Mouse (Mus musculus) thymus, adult 2 months (tissue): ENCODE data around the gene Cntnap2. TPM values are rescaled to one million over a fixed set of nuclear protein-coding genes. Genes with fewer than 3 reads are reported as not detected.

ENCODE experiments used
- DNase-seq: peaks from one replicate; pipeline ENCODE4 v3.0.0; 2021
- H3K27ac ChIP-seq: fragments of 200-500 bp; 2 replicates; pipeline ENCODE4 v1.5.1; 2012; ENCODE audit warnings: low read length, control low read depth; ENCODE audit not compliant: control insufficient read depth, insufficient read depth
- H3K27me3 ChIP-seq: fragments of 200-500 bp; 2 replicates; pipeline ENCODE4 v1.6.1; 2012; ENCODE audit warnings: mild to moderate bottlenecking, low read length, moderate library complexity, mixed read lengths; ENCODE audit not compliant: control insufficient read depth, insufficient read depth
- H3K36me3 ChIP-seq: fragments of 200-500 bp; 2 replicates; pipeline ENCODE4 v1.6.1; 2012; ENCODE audit warnings: mild to moderate bottlenecking, low read length, moderate library complexity; ENCODE audit not compliant: control insufficient read depth, insufficient read depth
- H3K4me1 ChIP-seq: fragments of 200-500 bp; replicated peaks from 2 replicates; pipeline ENCODE4 v1.6.1; 2012; ENCODE audit warnings: low read length; ENCODE audit not compliant: control insufficient read depth, insufficient read depth
- H3K4me3 ChIP-seq: fragments of 200-500 bp; 2 replicates; pipeline ENCODE4 v1.5.1; 2012; ENCODE audit warnings: mild to moderate bottlenecking, low read length, control low read depth, moderate library complexity; ENCODE audit not compliant: control insufficient read depth, insufficient read depth
- CTCF ChIP-seq: fragments of 200-500 bp; IDR thresholded peaks from 2 replicates; pipeline ENCODE4 v1.5.1; 2012; ENCODE audit warnings: mild to moderate bottlenecking, control low read depth, low read length, moderate library complexity, borderline replicate concordance; ENCODE audit not compliant: control insufficient read depth, poor library complexity, insufficient read depth; ENCODE audit errors: extremely low read depth
- POLR2A ChIP-seq: fragments of 200-500 bp; IDR thresholded peaks from 2 replicates; pipeline ENCODE4 v1.6.1; 2012; ENCODE audit warnings: mild to moderate bottlenecking, low read length, control low read depth, moderate library complexity; ENCODE audit not compliant: control insufficient read depth, poor library complexity, insufficient read depth; ENCODE audit errors: extremely low read depth
- WGBS: fragments of 180-500 bp; shearing (Covaris S2); methylation state at CpG from one replicate; pipeline ENCODE4 v1.1.7; 2018; 5-methylcytosine and 5-hydroxymethylcytosine counted together
- polyA plus RNA-seq: library from polyadenylated mRNA; depleted of rRNA; stranded (reverse); fragments of >200 nt; gene quantifications from 2 replicates; pipeline ENCODE4 v1.2.3, GENCODE M21; 2012

Gene Cntnap2
- polyA plus RNA-seq, 1 experiment: 1.0 TPM

- TF ChIP-seq POLR2A (no peak), CTCF (no peak)
- no peak for DNase-seq
- H3K27me3 ChIP-seq: no peaks in the 10 kb centered on the region
- H3K4me3 ChIP-seq: no peak overlapping the region
- no peaks in the 10 kb centered on the region for H3K4me1 ChIP-seq
- WGBS: 91% methylated on average over 4 of the region's 4 CpGs
- no peak overlapping the region for H3K27ac ChIP-seq
- no peaks in the 10 kb centered on the region for H3K36me3 ChIP-seq
These were observed 2278.1 kb downstream of the Cntnap2 start for GRCm38 (mm10) chr6:47337300-47337699.

- no peaks in the 10 kb centered on the region for H3K27me3 ChIP-seq
- WGBS: 85% methylated on average over 6 of the region's 6 CpGs
- DNase-seq: no peak
- H3K27ac ChIP-seq: no peak overlapping the region
- H3K4me1 ChIP-seq: no peaks in the 10 kb centered on the region
- H3K4me3 ChIP-seq: no peak overlapping the region
- TF ChIP-seq POLR2A (no peak), CTCF (no peak)
- H3K36me3 ChIP-seq: no peaks in the 10 kb centered on the region
These were observed 2279.0 kb downstream of the Cntnap2 start for GRCm38 (mm10) chr6:47338113-47338512.

GRCm38 (mm10) chr6:47340813-47341502 lies 2281.8 kb downstream of the Cntnap2 start:
- 94% methylated on average over 4 of the region's 4 CpGs for WGBS
- no peak for TF ChIP-seq CTCF
- no peak for TF ChIP-seq POLR2A
- Histone ChIP-seq H3K4me1 (no peaks in the 10 kb centered on the region), H3K27ac (no peak overlapping the region), H3K4me3 (no peak overlapping the region), H3K36me3 (no peaks in the 10 kb centered on the region), H3K27me3 (no peaks in the 10 kb centered on the region)
- no peak for DNase-seq

GRCm38 (mm10) chr6:47341503-47341884 lies 2282.3 kb downstream of the Cntnap2 start:
- TF ChIP-seq CTCF: no peak
- no peak for TF ChIP-seq POLR2A
- no peaks in the 10 kb centered on the region for H3K36me3 ChIP-seq
- no peak overlapping the region for H3K4me3 ChIP-seq
- no peaks in the 10 kb centered on the region for H3K27me3 ChIP-seq
- H3K4me1 ChIP-seq: no peaks in the 10 kb centered on the region
- 75% methylated on average over 6 of the region's 6 CpGs for WGBS
- no peak for DNase-seq
- H3K27ac ChIP-seq: no peak overlapping the region

- WGBS: 100% methylated on average over 1 of the region's 1 CpGs
- H3K27me3 ChIP-seq: no peaks in the 10 kb centered on the region
- no peak overlapping the region for H3K27ac ChIP-seq
- H3K4me1 ChIP-seq: no peaks in the 10 kb centered on the region
- no peaks in the 10 kb centered on the region for H3K36me3 ChIP-seq
- DNase-seq: no peak
- TF ChIP-seq POLR2A (no peak), CTCF (no peak)
- H3K4me3 ChIP-seq: no peak overlapping the region
These were observed 2284.1 kb downstream of the Cntnap2 start for GRCm38 (mm10) chr6:47343245-47343644.

GRCm38 (mm10) chr6:47344696-47345095 lies 2285.5 kb downstream of the Cntnap2 start:
- TF ChIP-seq POLR2A: no peak
- TF ChIP-seq CTCF: no peak
- Histone ChIP-seq H3K4me1 (peaks cover 8% of the 10 kb centered on the region), H3K36me3 (no peaks in the 10 kb centered on the region), H3K4me3 (no peak overlapping the region), H3K27ac (no peak overlapping the region), H3K27me3 (no peaks in the 10 kb centered on the region)
- DNase-seq: no peak
- 75% methylated on average over 3 of the region's 3 CpGs for WGBS

- DNase-seq: no peak
- Histone ChIP-seq H3K4me1 (peaks cover 13% of the 10 kb centered on the region), H3K27me3 (no peaks in the 10 kb centered on the region), H3K4me3 (no peak overlapping the region), H3K36me3 (no peaks in the 10 kb centered on the region), H3K27ac (peak overlapping the region; percentile 82)
- TF ChIP-seq POLR2A (no peak), CTCF (no peak)
- WGBS: 46% methylated on average over 8 of the region's 8 CpGs
These were observed 2291.0 kb downstream of the Cntnap2 start for GRCm38 (mm10) chr6:47350100-47350690.
